Mouse (Mus musculus): ENCODE measurements around the gene Nr4a3. TPM values are rescaled to one million over a fixed set of nuclear protein-coding genes. Genes with fewer than 3 reads are reported as not detected.

Gene Nr4a3
- total RNA-seq, 2 experiments from 2014 or later = not detected

DNA sequence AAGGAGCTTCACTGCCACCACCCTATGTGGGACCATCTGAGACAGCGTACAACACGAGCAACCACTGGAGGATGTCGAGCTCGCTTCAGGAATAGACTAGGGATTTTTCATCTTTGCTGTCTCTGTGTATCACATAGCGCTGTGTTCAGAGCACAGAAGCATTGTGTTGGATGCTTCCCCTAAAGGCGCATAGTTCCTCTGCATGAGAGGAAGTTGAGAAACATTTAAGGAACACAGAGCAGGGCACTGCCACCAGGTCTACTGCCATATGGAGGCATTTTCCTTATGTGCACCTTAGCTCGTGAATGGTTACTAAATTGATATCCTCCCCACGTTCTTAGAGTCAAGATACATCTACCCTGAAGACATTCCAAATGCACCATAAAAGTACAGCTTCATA is 55.3 kb downstream of the Nr4a3 start:
- no peak for ATAC-seq (replicated peaks; ENCODE audit: low FRiP score, poor library complexity, severe bottlenecking)

DNA sequence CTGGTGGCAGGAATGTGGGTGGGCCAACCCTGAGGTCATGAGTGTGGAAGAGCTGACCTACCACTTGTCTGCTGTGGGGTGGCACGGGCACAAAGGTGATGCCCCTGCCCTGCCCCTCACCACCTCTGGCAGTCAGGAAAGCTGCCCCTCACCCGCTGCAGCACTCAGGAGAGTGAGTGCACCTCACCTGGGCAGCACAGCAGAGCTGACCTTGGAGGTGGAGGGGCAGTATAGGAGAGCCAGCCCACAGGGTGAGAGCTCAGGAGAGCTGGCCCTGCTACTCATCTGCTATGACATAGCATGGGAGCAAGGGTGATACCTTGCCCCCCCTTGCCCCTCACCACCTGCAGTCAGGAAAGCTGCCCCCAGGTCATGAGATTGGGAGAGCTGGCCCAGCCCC is 57.0 kb downstream of the Nr4a3 start:
- no peak for ATAC-seq (replicated peaks; ENCODE audit: low FRiP score, poor library complexity, severe bottlenecking)

DNA sequence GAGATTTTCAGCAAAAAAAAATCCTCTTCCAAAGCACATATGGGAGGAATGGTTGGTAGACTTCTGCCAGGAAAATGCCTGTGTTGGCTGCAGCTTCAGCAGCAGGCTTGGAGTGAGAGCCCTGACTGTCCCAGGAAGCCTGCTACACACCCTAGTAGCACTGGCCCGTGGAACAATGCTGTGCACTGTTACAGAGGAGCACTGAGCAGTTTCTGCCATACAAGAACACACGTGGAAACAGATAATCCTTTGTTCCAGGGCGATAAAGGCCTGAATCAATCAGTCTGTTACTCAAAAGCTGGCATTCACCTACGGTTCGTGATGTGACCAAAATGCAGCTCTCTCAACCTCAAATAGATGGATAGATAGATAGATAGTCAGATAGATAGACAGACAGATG is 60.4 kb downstream of the Nr4a3 start:
- ATAC-seq (replicated peaks; ENCODE audit: low FRiP score, poor library complexity, severe bottlenecking) = no peak

DNA sequence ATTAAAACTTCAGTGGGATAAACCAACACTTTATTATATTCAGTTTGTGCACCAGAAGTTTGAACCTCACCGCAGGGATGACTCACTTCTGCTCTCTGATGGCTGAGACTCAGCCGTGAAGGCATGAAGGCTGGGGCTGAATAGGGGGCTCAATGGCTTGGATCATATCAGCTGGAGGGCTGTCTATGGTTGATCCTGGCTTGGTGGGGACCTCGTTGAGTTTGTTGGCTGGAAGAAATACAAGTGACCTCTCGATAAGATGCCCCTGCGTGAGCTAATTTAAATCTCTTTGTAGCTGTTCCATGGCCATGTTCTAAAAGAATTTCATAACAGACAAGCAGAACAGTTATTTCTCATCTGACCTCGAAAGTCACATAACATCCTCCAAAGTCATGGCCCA is 62.1 kb downstream of the Nr4a3 start:
- ATAC-seq (replicated peaks; ENCODE audit: low FRiP score, poor library complexity, severe bottlenecking) = no peak

DNA sequence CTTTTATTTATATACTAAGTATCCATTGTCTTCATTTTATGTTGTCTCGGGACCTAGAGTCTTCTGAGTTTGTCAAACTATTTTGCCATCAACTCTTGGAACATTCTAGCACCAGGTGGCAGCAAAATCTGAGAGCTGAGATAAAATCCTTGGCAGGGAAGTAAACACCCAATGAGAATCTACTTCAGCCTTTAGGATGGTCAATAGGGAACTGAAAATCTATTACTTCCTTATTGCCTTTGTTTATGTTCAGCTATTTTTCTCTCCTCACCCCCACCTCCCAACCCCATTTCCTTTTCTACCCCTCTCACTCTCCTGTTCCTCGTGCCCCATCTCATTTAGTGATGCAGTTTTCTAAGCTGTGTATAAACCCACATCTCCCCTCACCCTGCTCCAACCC is 63.6 kb downstream of the Nr4a3 start:
- ATAC-seq (replicated peaks; ENCODE audit: low FRiP score, poor library complexity, severe bottlenecking) = no peak

DNA sequence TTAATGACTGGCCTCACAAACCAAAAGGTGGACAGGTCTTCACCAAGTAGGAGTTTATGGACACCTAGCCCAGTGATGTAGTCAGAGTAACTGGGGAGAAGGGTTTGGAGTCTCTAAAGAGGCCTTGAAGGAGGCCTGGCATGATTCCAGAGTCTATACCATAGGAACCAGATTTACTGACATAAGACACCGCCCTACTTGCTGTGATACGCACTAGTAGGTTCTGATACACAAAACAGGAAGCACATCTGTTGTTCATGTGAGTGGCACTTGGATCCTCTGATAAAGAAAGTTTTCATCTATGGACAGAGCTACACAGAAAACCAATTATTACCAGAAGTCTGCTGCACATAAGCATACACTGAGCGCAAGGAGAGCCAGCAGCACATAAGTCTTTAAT is 65.4 kb downstream of the Nr4a3 start:
- no peak for ATAC-seq (replicated peaks; ENCODE audit: low FRiP score, poor library complexity, severe bottlenecking)

DNA sequence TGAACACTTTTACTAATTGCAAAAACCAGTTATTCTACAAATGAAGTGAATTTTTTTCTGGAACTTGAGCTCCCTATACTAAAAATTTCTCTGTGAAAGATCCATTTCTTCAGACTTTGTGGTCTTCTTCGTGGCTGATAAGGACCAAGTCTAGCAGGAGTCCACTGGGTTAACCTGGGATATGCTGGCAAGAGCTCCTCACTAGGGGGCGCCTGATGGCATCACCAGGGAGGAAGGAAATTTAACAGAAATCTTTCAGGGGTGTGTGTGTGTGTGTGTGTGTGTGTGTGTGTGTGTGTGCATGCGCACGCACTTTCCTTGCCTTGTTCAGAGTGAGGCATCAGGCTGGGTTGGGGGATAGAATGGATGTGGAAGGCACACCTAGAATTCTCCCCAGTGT is 71.2 kb downstream of the Nr4a3 start:
- ATAC-seq (replicated peaks; ENCODE audit: low FRiP score, poor library complexity, severe bottlenecking) = no peak

DNA sequence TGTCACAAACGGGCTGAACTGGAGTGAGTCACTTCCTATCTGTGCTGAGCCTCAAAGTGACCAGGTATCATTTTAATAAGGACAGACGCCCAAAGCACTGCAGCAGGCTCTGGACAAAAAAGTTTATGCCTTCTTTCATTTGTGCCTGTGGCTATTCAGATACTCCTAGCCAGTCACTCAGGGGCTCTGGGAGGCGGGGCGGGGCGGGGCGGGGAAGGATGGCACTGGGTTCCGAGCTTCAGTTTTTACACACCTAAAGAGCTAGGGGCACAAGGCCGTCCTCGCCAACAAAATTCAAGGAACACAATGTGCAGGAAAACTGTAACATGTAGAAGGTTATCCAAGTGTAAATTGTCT is 79.4 kb downstream of the Nr4a3 start:
- peak; percentile 82 for ATAC-seq (replicated peaks; ENCODE audit: low FRiP score, poor library complexity, severe bottlenecking)

DNA sequence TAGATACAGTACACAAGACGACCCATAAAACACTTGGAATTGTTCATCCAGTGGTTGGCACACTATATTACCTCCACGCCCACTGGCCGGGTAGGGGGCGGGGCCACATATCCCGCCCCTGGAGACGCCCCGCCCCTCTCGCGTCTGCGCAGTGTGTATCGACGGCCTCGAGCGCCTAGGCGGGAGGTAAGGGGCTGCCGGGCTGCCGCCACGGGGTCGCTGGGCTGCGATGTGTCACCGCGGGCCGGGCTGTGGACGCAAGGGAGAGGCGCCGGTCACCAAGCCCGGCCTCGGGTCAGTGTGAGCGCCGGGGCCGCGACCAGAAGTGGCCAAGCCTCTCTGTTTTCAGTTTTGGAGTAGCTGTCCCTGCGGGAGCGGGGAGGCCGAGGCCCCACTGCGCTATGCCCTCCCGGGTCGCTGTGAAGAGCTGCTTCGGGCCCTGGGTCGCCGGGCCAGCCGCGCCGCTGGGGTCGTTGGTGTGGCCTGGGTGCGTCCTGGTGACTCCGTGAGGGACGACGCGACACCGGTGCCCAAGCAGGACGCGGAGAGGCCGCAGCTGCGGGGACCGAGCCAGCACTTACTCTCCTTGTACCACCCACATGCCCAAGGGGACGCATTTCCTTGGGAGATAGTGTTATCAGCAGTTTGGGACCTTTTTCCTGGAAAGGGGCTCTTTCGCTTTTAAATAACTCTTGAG is 80.0 kb downstream of the Nr4a3 start, which contains the start of gene Stx17:
Gene Stx17 (plus strand): TSS at position 143 of the 697 bp plus-strand sequence.
- peak; percentile 96 for ATAC-seq (replicated peaks; ENCODE audit: low FRiP score, poor library complexity, severe bottlenecking)

DNA sequence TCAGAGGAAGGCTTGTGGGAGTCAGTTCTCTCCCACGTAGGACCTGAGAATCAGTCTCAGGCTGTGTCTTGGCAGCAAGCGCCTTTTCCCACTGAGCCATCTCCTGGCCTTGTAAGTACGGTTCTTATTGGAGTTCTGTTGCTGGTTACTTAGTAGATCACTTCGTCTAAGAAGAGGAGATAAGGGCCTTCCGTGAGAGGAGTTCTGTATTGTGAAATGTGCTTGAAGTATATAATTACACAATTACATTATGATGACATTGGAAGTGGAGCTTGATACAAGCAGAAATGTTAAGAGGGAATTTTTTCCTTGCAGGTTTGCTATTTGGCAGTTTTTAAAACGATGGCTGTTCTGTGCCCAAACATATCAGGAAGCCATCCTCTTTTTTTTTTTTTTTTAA is 85.4 kb downstream of the Nr4a3 start:
- ATAC-seq (replicated peaks; ENCODE audit: low FRiP score, poor library complexity, severe bottlenecking) = no peak

DNA sequence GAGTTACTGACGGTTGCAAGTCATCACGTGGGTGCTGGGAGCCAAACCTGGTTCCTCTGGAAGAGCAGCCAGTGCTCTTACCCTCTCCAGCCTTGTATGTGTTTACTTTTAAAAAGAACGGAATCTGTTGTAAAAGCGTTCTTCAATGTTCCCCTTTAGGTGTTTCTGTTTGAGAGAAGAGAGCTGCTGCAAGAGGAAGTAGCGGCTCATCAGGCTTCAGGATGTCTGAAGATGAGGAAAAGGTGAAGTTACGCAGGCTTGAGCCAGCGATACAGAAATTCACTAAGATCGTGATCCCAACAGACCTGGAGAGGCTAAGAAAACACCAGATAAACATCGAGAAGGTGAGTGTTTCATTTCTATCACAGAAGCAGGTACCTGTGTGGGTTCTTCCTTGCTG is 86.7 kb downstream of the Nr4a3 start:
- no peak for ATAC-seq (replicated peaks; ENCODE audit: low FRiP score, poor library complexity, severe bottlenecking)

DNA sequence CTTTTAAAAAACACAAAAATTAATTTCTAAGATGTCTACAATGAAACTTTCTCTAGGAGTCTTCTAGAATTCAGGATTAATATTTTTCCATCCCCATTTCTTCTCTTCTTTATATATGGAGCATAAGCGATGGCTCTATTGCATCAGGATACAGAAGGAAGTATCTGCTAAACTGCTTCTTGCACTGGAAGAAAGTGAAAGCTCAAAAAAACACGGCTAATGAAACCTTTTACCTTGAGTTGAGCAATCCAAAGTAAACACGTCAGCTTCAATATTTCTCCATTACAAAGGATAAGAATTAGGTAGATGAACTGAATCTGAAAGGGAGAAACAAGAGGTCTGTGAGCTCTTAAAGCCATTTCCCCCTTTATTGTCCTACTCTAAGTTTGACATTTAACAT is 87.8 kb downstream of the Nr4a3 start:
- ATAC-seq (replicated peaks; ENCODE audit: low FRiP score, poor library complexity, severe bottlenecking) = no peak

Other genes with a start within 250 kb of the Nr4a3 start
- 24.9 and 25.2 TPM in 2 replicates for gene Stx17, start 79.8 kb downstream of the Nr4a3 start, total RNA-seq (2015; ENCODE audit: low replicate concordance)
- gene Stx17, start 79.8 kb downstream of the Nr4a3 start, total RNA-seq (2017; ENCODE audit: low replicate concordance) = 10.9 and 32.7 TPM in 2 replicates
- 22.0 and 43.6 TPM in 2 replicates for gene Erp44, start 234.4 kb downstream of the Nr4a3 start, total RNA-seq (2015; ENCODE audit: low replicate concordance)
- gene Erp44, start 234.4 kb downstream of the Nr4a3 start, total RNA-seq (2017; ENCODE audit: low replicate concordance) = 38.0 and 38.1 TPM in 2 replicates
- 0.72 and 2.1 TPM in 2 replicates for gene Invs, start 234.6 kb downstream of the Nr4a3 start, total RNA-seq (2015; ENCODE audit: low replicate concordance)
- 0.98 and 2.7 TPM in 2 replicates for gene Invs, start 234.6 kb downstream of the Nr4a3 start, total RNA-seq (2017; ENCODE audit: low replicate concordance)